Mouse (Mus musculus) small intestine, adult 2 months (tissue): ENCODE data around the gene Ctsw.

Source experiments
- CTCF ChIP-seq: fragments of 200-500 bp; IDR thresholded peaks from 2 replicates; pipeline ENCODE4 v1.5.1; 2012; ENCODE audit warnings: low read depth, mild to moderate bottlenecking, control low read depth, inconsistent platforms, low read length, moderate library complexity, mixed read lengths; ENCODE audit not compliant: insufficient replicate concordance, insufficient read length; ENCODE audit errors: extremely low read depth
- POLR2A ChIP-seq: fragments of 200-500 bp; IDR thresholded peaks from 2 replicates; pipeline ENCODE4 v1.6.1; 2012; ENCODE audit warnings: low read depth, mild to moderate bottlenecking, control low read depth, inconsistent platforms, low read length, moderate library complexity

GRCm38 (mm10) chr19:5460465-5460911 lies 7.8 kb downstream of the Ctsw start, which contains the start of gene Fibp:
- TF ChIP-seq CTCF (no peak), POLR2A (peak; percentile 79; the same call in 1 of the 2 replicates)
